Mouse (Mus musculus) hindbrain, embryonic 15.5 days (tissue): ENCODE results near the gene Tmem52. TPM values are rescaled to one million over a fixed set of nuclear protein-coding genes. Genes with fewer than 3 reads are reported as not detected.

ENCODE experiments used
- ATAC-seq: fragments of 200-750 bp; cut with Nextera tagmentation; 2 replicates; pipeline ENCODE4 v1.8.0; 2017; ENCODE audit warnings: low read depth, moderate number of reproducible peaks, moderate TSS enrichment; ENCODE audit not compliant: low FRiP score
- H3K27ac ChIP-seq: fragments of 300-500 bp; sonication (generic); replicated peaks from 2 replicates; pipeline ENCODE4 v1.5.1; 2015; ENCODE audit warnings: mild to moderate bottlenecking, inconsistent platforms
- H3K27me3 ChIP-seq: fragments of 300-500 bp; sonication (generic); 2 replicates; pipeline ENCODE4 v1.6.1; 2015; ENCODE audit warnings: control low read depth, inconsistent platforms
- H3K36me3 ChIP-seq: fragments of 300-500 bp; sonication (generic); 2 replicates; pipeline ENCODE4 v1.6.1; 2015; ENCODE audit warnings: control low read depth, inconsistent platforms
- H3K4me1 ChIP-seq: fragments of 300-500 bp; sonication (generic); replicated peaks from 2 replicates; pipeline ENCODE4 v1.6.1; 2015; ENCODE audit warnings: control low read depth, inconsistent platforms
- H3K4me2 ChIP-seq: fragments of 300-500 bp; sonication (generic); 2 replicates; pipeline ENCODE4 v1.6.1; 2015; ENCODE audit warnings: moderate library complexity, mild to moderate bottlenecking, inconsistent platforms
- H3K4me3 ChIP-seq: fragments of 300-500 bp; sonication (generic); 2 replicates; pipeline ENCODE4 v1.5.1; 2015; ENCODE audit warnings: mild to moderate bottlenecking, inconsistent platforms
- H3K9ac ChIP-seq: fragments of 300-500 bp; sonication (generic); 2 replicates; pipeline ENCODE4 v1.6.1; 2015; ENCODE audit warnings: inconsistent platforms
- H3K9me3 ChIP-seq: fragments of 300-500 bp; sonication (generic); 2 replicates; pipeline ENCODE4 v1.6.1; 2016; ENCODE audit warnings: control low read depth, inconsistent platforms
- WGBS: fragments of 180-500 bp; shearing (Covaris S2); methylation state at CpG from one replicate; pipeline ENCODE4 v1.1.7; 2015; 5-methylcytosine and 5-hydroxymethylcytosine counted together
- polyA plus RNA-seq: library from polyadenylated mRNA; unstranded; fragments of >200 nt; fragmentation: Nextera tagmentation; extraction: Ambion mirVana; gene quantifications from 2 replicates; pipeline ENCODE4 v1.2.1, GENCODE M21; 2015

The Tmem52 gene
- polyA plus RNA-seq, 1 experiment from 2014 or later, result 0.17 TPM

DNA sequence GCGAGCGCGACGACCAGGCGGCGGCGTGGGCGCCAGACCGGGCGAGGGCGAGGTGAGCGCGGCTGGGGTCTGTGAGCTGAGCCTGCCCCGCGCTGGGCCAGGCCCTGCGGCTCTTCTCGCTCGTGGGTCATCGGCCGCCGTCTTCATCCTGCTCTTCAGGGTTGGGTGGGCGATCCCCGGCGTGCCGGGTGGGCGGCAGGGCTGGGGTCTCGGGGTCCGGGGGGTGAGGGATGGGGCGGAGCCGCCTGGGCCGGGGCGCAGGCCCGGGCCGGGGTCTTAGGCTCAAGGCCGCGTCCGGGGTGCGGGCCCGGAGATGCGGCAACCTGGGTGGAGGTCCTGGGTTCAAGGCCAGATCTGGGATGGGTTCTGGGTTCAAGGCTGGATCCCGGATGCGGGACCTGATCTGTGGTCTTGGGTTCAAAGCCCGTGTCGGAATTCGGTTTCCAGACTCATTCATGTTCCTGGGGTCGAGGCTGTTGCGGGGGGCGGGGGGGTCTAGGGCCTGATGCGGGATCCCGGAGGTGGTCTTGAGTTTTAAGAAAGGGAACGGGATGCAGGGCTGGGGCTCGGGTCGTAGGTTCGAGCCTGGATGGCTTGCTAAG is 22.7 kb downstream of the Tmem52 start:
- H3K9ac ChIP-seq, result peak overlapping the region; percentile 100
- H3K27me3 ChIP-seq, result no peaks in the 10 kb centered on the region
- peak overlapping the region; percentile 97 for H3K27ac ChIP-seq
- H3K36me3 ChIP-seq, result no peaks in the 10 kb centered on the region
- WGBS, result 0% methylated on average over 25 of the region's 54 CpGs
- peak overlapping the region; percentile 85 for H3K4me2 ChIP-seq
- H3K9me3 ChIP-seq, result no peaks in the 10 kb centered on the region
- H3K4me1 ChIP-seq, result peaks cover 55% of the 10 kb centered on the region
- peak overlapping the region; percentile 100 for H3K4me3 ChIP-seq
- ATAC-seq, result peak; percentile 60

- H3K9me3 ChIP-seq, result no peaks in the 10 kb centered on the region
Observed at GRCm38 (mm10) chr4:155492131-155492633, 23.3 kb downstream of the Tmem52 start.

GRCm38 (mm10) chr4:155494891-155495290 is 26.0 kb downstream of the Tmem52 start:
- no peak overlapping the region for H3K27ac ChIP-seq
- peaks cover 43% of the 10 kb centered on the region for H3K4me1 ChIP-seq
- no peaks in the 10 kb centered on the region for H3K9me3 ChIP-seq
- H3K4me2 ChIP-seq, result peak overlapping the region; percentile 85; the same call in 1 of the 2 replicates
- no peaks in the 10 kb centered on the region for H3K27me3 ChIP-seq
- no peak overlapping the region for H3K4me3 ChIP-seq
- H3K36me3 ChIP-seq, result no peaks in the 10 kb centered on the region
- no peak for ATAC-seq
- no peak overlapping the region for H3K9ac ChIP-seq
- 68% methylated on average over 4 of the region's 4 CpGs for WGBS

More at GRCm38 (mm10) chr4:155492131-155492633, 23.3 kb downstream of the Tmem52 start:
- Histone ChIP-seq H3K4me3 (peak overlapping the region; percentile 100), H3K36me3 (no peaks in the 10 kb centered on the region), H3K27me3 (no peaks in the 10 kb centered on the region), H3K4me1 (peaks cover 55% of the 10 kb centered on the region), H3K27ac (peak overlapping the region; percentile 97), H3K9ac (peak overlapping the region; percentile 100), H3K4me2 (peak overlapping the region; percentile 85)
- peak; percentile 21; the same call in 1 of the 2 replicates for ATAC-seq
- under 1% methylated on average over 48 of the region's 51 CpGs for WGBS

DNA sequence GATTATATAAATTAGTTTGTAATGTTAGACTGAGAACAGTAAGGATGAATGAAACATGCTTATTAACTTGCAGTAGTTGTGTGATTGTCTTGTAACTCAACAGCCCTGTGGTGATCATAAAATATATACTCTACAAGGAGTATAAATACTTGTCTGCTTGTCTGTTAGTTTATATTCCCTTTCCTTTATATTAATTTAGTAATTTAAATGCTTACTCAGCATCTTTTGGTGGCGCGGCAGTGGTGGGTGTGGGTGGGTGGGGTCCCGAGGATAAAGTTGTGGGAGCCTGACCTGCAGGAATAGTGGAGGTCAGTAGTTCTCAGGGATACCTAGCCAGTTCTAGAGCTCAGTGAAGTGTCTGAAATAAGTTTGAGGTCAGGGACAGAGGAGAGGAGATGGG is 29.0 kb downstream of the Tmem52 start:
- no peak for ATAC-seq
- Histone ChIP-seq H3K36me3 (no peaks in the 10 kb centered on the region), H3K9me3 (no peaks in the 10 kb centered on the region), H3K9ac (no peak overlapping the region), H3K4me3 (no peak overlapping the region), H3K4me2 (no peak overlapping the region), H3K27me3 (no peaks in the 10 kb centered on the region), H3K4me1 (peaks cover 37% of the 10 kb centered on the region), H3K27ac (no peak overlapping the region)
- 89% methylated on average over 3 of the region's 3 CpGs for WGBS

- Histone ChIP-seq H3K27ac (no peak overlapping the region), H3K9ac (no peak overlapping the region), H3K4me1 (peaks cover 20% of the 10 kb centered on the region), H3K4me2 (no peak overlapping the region), H3K4me3 (no peak overlapping the region), H3K27me3 (no peaks in the 10 kb centered on the region), H3K9me3 (no peaks in the 10 kb centered on the region), H3K36me3 (no peaks in the 10 kb centered on the region)
- 67% methylated on average over 2 of the region's 2 CpGs for WGBS
- no peak for ATAC-seq
Observed at GRCm38 (mm10) chr4:155501126-155501525, 32.2 kb downstream of the Tmem52 start.

DNA sequence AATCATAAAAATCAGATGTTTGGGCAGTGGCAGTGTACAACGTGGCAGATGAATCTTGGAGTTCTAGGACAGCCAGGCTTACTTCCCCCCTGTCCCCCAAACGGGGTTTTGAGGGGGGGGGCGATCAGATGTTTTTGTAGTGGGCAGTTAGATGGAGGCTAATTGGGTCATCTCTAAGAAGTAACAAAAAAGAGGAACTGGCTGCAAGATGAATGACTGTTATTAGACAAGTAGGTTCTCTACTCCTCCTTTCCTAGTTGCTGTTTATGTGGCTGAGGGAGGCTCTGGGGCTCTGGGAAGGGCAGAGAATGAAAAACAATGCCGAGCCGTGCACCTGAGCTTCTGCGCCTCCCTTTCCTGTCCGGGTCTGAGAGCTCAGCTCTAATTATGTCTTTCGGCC is 36.2 kb downstream of the Tmem52 start:
- no peak for ATAC-seq
- Histone ChIP-seq H3K36me3 (no peaks in the 10 kb centered on the region), H3K4me3 (no peak overlapping the region), H3K27ac (no peak overlapping the region), H3K9ac (no peak overlapping the region), H3K9me3 (no peaks in the 10 kb centered on the region), H3K4me1 (peaks cover 20% of the 10 kb centered on the region), H3K27me3 (no peaks in the 10 kb centered on the region), H3K4me2 (no peak overlapping the region)
- 74% methylated on average over 8 of the region's 8 CpGs for WGBS

GRCm38 (mm10) chr4:155505671-155506295 is 36.9 kb downstream of the Tmem52 start:
- no peak for ATAC-seq
- H3K36me3 ChIP-seq, result no peaks in the 10 kb centered on the region
- H3K27ac ChIP-seq, result no peak overlapping the region
- H3K9ac ChIP-seq, result no peak overlapping the region
- 78% methylated on average over 5 of the region's 5 CpGs for WGBS
- no peak overlapping the region for H3K4me2 ChIP-seq
- H3K4me1 ChIP-seq, result peaks cover 20% of the 10 kb centered on the region
- H3K27me3 ChIP-seq, result no peaks in the 10 kb centered on the region
- H3K4me3 ChIP-seq, result no peak overlapping the region
- no peaks in the 10 kb centered on the region for H3K9me3 ChIP-seq

- H3K9me3 ChIP-seq, result no peaks in the 10 kb centered on the region
- peaks cover 14% of the 10 kb centered on the region for H3K4me1 ChIP-seq
- H3K4me2 ChIP-seq, result no peak overlapping the region
- 87% methylated on average over 4 of the region's 4 CpGs for WGBS
- H3K4me3 ChIP-seq, result no peak overlapping the region
- no peak for ATAC-seq
- H3K9ac ChIP-seq, result no peak overlapping the region
- H3K27me3 ChIP-seq, result no peaks in the 10 kb centered on the region
- H3K27ac ChIP-seq, result no peak overlapping the region
- H3K36me3 ChIP-seq, result no peaks in the 10 kb centered on the region
Observed at GRCm38 (mm10) chr4:155508614-155509013, 39.7 kb downstream of the Tmem52 start.

DNA sequence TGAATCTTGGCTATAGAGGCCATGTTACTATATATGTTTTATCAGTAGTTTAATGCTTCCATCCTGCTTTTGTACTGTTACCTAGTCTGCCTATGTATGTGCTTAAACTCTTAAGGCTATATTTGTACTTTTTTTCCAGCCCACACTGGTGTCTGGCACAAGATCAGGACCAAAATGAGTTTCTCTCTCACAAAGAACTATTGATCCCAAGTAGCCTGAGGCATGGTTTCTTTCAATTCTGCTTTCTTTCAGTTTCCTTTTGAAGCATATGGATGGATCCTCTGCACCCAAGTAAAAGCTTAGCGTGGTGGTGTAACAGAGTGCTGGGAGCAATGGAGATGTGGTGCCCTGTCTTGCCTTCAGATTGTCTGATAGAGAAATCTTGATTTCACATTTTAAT is 42.1 kb downstream of the Tmem52 start:
- H3K9me3 ChIP-seq, result no peaks in the 10 kb centered on the region
- H3K4me2 ChIP-seq, result no peak overlapping the region
- no peak overlapping the region for H3K27ac ChIP-seq
- H3K4me1 ChIP-seq, result peaks cover 3% of the 10 kb centered on the region
- no peaks in the 10 kb centered on the region for H3K36me3 ChIP-seq
- no peak overlapping the region for H3K4me3 ChIP-seq
- no peaks in the 10 kb centered on the region for H3K27me3 ChIP-seq
- 67% methylated on average over 1 of the region's 1 CpGs for WGBS
- ATAC-seq, result no peak
- H3K9ac ChIP-seq, result no peak overlapping the region

GRCm38 (mm10) chr4:155514810-155515209 is 45.9 kb downstream of the Tmem52 start:
- H3K4me2 ChIP-seq, result no peak overlapping the region
- WGBS, result 66% methylated on average over 2 of the region's 2 CpGs
- no peaks in the 10 kb centered on the region for H3K27me3 ChIP-seq
- H3K4me1 ChIP-seq, result no peaks in the 10 kb centered on the region
- H3K36me3 ChIP-seq, result no peaks in the 10 kb centered on the region
- no peaks in the 10 kb centered on the region for H3K9me3 ChIP-seq
- no peak for ATAC-seq
- no peak overlapping the region for H3K9ac ChIP-seq
- H3K27ac ChIP-seq, result no peak overlapping the region
- H3K4me3 ChIP-seq, result no peak overlapping the region

DNA sequence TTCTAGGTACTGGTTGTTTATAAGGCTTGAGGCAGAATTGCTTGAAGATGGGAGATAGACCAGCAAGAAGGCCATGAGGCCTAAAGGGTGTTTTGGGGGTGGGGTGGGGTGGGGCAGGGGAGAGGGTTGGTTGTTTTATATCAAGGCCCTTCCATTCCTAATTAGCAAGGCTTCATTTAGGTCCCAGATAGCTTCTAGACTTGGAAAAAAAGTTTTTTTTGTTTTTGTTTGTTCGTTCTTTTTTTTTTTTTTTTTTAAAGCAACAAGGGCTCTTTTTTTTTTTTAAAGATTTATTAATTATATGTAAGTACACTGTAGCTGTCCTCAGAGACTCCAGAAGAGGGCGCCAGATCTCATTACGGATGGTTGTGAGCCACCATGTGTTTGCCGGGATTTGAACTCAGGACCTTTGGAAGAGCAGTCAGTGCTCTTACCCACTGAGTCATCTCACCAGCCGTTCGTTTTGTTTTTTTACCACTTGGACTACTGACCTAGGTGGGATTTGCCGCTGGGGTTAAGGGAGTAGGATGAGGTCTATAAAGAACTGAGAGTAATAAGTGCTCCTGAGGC is 49.1 kb downstream of the Tmem52 start:
- H3K36me3 ChIP-seq, result peaks cover 4% of the 10 kb centered on the region; the same call in 1 of the 2 replicates
- 0 out of 2 replicates have a peak, but pooled peaks cover 3% of the 10 kb centered on the region for H3K4me1 ChIP-seq
- H3K9ac ChIP-seq, result no peak overlapping the region
- no peak overlapping the region for H3K27ac ChIP-seq
- H3K9me3 ChIP-seq, result no peaks in the 10 kb centered on the region
- no peaks in the 10 kb centered on the region for H3K27me3 ChIP-seq
- no peak overlapping the region for H3K4me2 ChIP-seq
- 88% methylated on average over 7 of the region's 7 CpGs for WGBS
- no peak for ATAC-seq
- H3K4me3 ChIP-seq, result no peak overlapping the region
